Mouse (Mus musculus): ENCODE data around the gene Qtrt1. TPM values are rescaled to one million over a fixed set of nuclear protein-coding genes. Genes with fewer than 3 reads are reported as not detected.

The Qtrt1 gene
- total and polyA plus RNA-seq, 3 experiments = 48.1 to 57.8 (median 56.8) TPM

- peaks cover 5 to 45% of the 10 kb centered on the region in 2 experiments; a peak in 3 of 4 replicates for H3K4me1 ChIP-seq (ENCODE audit: control insufficient read depth in 1 of 2, insufficient read depth in 2 of 2)
- H3K27me3 ChIP-seq (replicated peaks) = no peaks in the 10 kb centered on the region
- H3K79me2 ChIP-seq (replicated peaks; ENCODE audit: control insufficient read depth, extremely low read depth, insufficient read depth, poor library complexity, severe bottlenecking) = peaks cover 75% of the 10 kb centered on the region
- no peaks in the 10 kb centered on the region for H3K9me3 ChIP-seq (replicated peaks; ENCODE audit: low read length)
- in situ Hi-C loops (cut with MboI; ENCODE audit: low pct_ligation_motif_present, low pct_unique_long_range_greater_than_20kb, low sequenced_read_pairs) (no loop called here), dilution Hi-C loops (cut with MboI; ENCODE audit: extremely low pct_ligation_motif_present, extremely low pct_unique_long_range_greater_than_20kb, low sequenced_read_pairs) (no loop called here)
- no peak overlapping the region for H3K4me3 ChIP-seq (replicated peaks in 1 of 3; ENCODE audit: low read depth in 2 of 3, low read length in 2 of 3, poor library complexity in 1 of 3)
- H3K27ac ChIP-seq (ENCODE audit: insufficient read depth, low read depth) = no peak overlapping the region
- H3K9ac ChIP-seq (ENCODE audit: insufficient read depth, low read depth) = no peak overlapping the region
- peaks cover 22 to 44% of the 10 kb centered on the region in 2 experiments for H3K36me3 ChIP-seq (replicated peaks in 1 of 2; ENCODE audit: control insufficient read depth in 1 of 2, insufficient read depth in 1 of 2, low read length in 1 of 2)
- no peak for TF ChIP-seq ZNF384 (IDR thresholded peaks at IDR 0.05; ENCODE audit: low read depth, low read length)
- no peak for TF ChIP-seq MEF2A (IDR thresholded peaks at IDR 0.05; ENCODE audit: borderline replicate concordance, low read depth, low read length)
- TF ChIP-seq POLR2AphosphoS2 (IDR thresholded peaks at IDR 0.05; ENCODE audit: low read depth, low read length) = no peak
- TF ChIP-seq HCFC1 (IDR thresholded peaks at IDR 0.05; ENCODE audit: low read depth, low read length) = no peak
- TF ChIP-seq ZC3H11A (IDR thresholded peaks at IDR 0.05; ENCODE audit: low read depth, low read length) = no peak
- TF ChIP-seq RAD21 (IDR thresholded peaks at IDR 0.05; ENCODE audit: low read depth, low read length) = no peak
- TF ChIP-seq MXI1 (IDR thresholded peaks at IDR 0.05; ENCODE audit: low read depth, low read length) = no peak
- TF ChIP-seq MYC (IDR thresholded peaks at IDR 0.05; ENCODE audit: low read depth, low read length) = no peak
- no peak for TF ChIP-seq MAX (IDR thresholded peaks at IDR 0.05; ENCODE audit: low read length)
- TF ChIP-seq MAZ (IDR thresholded peaks at IDR 0.05; ENCODE audit: low read depth, low read length) = no peak
- no peak for TF ChIP-seq CHD1 (IDR thresholded peaks at IDR 0.05; ENCODE audit: low read depth, low read length)
- TF ChIP-seq TBP (conservative IDR thresholded peaks at IDR 0.05; ENCODE audit: low read depth, low read length) = no peak
- no peak for TF ChIP-seq NRF1 (IDR thresholded peaks at IDR 0.05; ENCODE audit: low read depth, low read length)
- no peak for TF ChIP-seq JUN (IDR thresholded peaks at IDR 0.05; ENCODE audit: insufficient read depth, low read depth, low read length)
- no peak for TF ChIP-seq BHLHE40 (IDR thresholded peaks at IDR 0.05; ENCODE audit: low read depth, low read length)
- no peak overlapping the region for H3K4me2 ChIP-seq (ENCODE audit: insufficient read depth, low read depth, poor library complexity, severe bottlenecking)
- DNase-seq (ENCODE audit: extremely low read depth) = no peak
Measured at GRCm38 (mm10) chr9:21370876-21371275, 40.8 kb upstream of the Qtrt1 start.

GRCm38 (mm10) chr9:21372508-21372907 is 39.1 kb upstream of the Qtrt1 start:
- H3K9me3 ChIP-seq (replicated peaks; ENCODE audit: low read length) = no peaks in the 10 kb centered on the region
- no peak overlapping the region for H3K4me2 ChIP-seq (ENCODE audit: insufficient read depth, low read depth, poor library complexity, severe bottlenecking)
- H3K27me3 ChIP-seq (replicated peaks) = no peaks in the 10 kb centered on the region
- H3K27ac ChIP-seq (ENCODE audit: insufficient read depth, low read depth) = no peak overlapping the region
- peaks cover 5 to 36% of the 10 kb centered on the region in 2 experiments; a peak in 3 of 4 replicates for H3K4me1 ChIP-seq (ENCODE audit: control insufficient read depth in 1 of 2, insufficient read depth in 2 of 2)
- TF ChIP-seq E2F4 (IDR thresholded peaks at IDR 0.05; ENCODE audit: insufficient replicate concordance, low read depth, low read length) = no peak
- no peak overlapping the region for H3K9ac ChIP-seq (ENCODE audit: insufficient read depth, low read depth)
- dilution Hi-C loops (cut with MboI; ENCODE audit: extremely low pct_ligation_motif_present, extremely low pct_unique_long_range_greater_than_20kb, low sequenced_read_pairs) = no loop called here
- peaks cover 31 to 58% of the 10 kb centered on the region in 2 experiments for H3K36me3 ChIP-seq (replicated peaks in 1 of 2; ENCODE audit: control insufficient read depth in 1 of 2, insufficient read depth in 1 of 2, low read length in 1 of 2)
- peaks cover 91% of the 10 kb centered on the region for H3K79me2 ChIP-seq (replicated peaks; ENCODE audit: control insufficient read depth, extremely low read depth, insufficient read depth, poor library complexity, severe bottlenecking)
- DNase-seq (ENCODE audit: extremely low read depth) = peak; percentile 20
- H3K4me3 ChIP-seq (replicated peaks in 1 of 3; ENCODE audit: low read depth in 2 of 3, low read length in 2 of 3, poor library complexity in 1 of 3) = no peak overlapping the region
- in situ Hi-C loops (cut with MboI; ENCODE audit: low pct_ligation_motif_present, low pct_unique_long_range_greater_than_20kb, low sequenced_read_pairs) = no loop called here

Data from CH12.LX (cell line).